Mouse (Mus musculus): ENCODE data around the gene Gbf1.

DNA sequence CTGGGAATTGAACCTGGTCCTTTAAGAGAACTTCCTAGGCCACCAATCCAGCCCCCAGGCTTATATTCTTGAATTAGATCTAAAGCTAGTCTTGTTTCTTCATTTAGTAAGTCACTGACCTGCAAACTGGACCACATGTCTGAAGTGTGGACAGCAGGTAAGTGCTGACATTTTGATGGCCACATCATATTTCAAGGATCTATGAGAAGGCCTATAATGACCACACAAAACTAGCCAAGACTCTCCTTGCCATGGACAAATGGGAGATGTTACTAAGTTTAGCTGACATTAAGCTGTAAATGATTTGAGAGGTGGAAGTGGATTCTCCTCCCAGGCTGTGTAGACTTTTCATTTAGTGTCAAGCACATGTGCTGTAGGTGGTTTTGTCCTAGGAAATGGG lies 58.6 kb downstream of the Gbf1 start:
- no peak for TF ChIP-seq REST (IDR thresholded peaks at IDR 0.05; ENCODE audit: insufficient read depth, insufficient read length)
- no peak for TF ChIP-seq E2F4 (IDR thresholded peaks at IDR 0.05; ENCODE audit: insufficient read depth)
- TF ChIP-seq POLR2AphosphoS2 (IDR thresholded peaks at IDR 0.05; ENCODE audit: insufficient read length, low read depth), result no peak
- no peak for TF ChIP-seq POLR2A (IDR thresholded peaks at IDR 0.05; ENCODE audit: insufficient read length, low read depth)
- TF ChIP-seq USF1 (IDR thresholded peaks at IDR 0.05; ENCODE audit: low read depth), result no peak
- no peak for TF ChIP-seq MYOD1 (IDR thresholded peaks at IDR 0.05; ENCODE audit: control insufficient read depth in 1 of 3, insufficient read length in 2 of 3, low read depth in 2 of 3)
- TF ChIP-seq MYOG (IDR thresholded peaks at IDR 0.05; ENCODE audit: control insufficient read depth in 1 of 3, insufficient read depth in 1 of 3, insufficient read length in 2 of 3, low read depth in 2 of 3), result no peak
- no peak for TF ChIP-seq TCF3 (IDR thresholded peaks at IDR 0.05; ENCODE audit: insufficient read length, low read depth)
- TF ChIP-seq MAX (IDR thresholded peaks at IDR 0.05; ENCODE audit: low read depth), result no peak
- TF ChIP-seq TCF12 (IDR thresholded peaks at IDR 0.05; ENCODE audit: insufficient read depth, poor library complexity, severe bottlenecking), result no peak
- no peak for TF ChIP-seq SRF (IDR thresholded peaks at IDR 0.05; ENCODE audit: control insufficient read depth, insufficient read length, low read depth)
